ENCODE assay signal across 8 mouse cellular contexts in genomic region chr9:63602043-63602939, GRCm38 (mm10). TPM values are rescaled to one million over a fixed set of nuclear protein-coding genes. Genes with fewer than 3 reads are reported as not detected.
DNase-seq lines count a peak whose midpoint lies in the region; ATAC-seq and TF ChIP-seq lines count a peak whose summit lies in the region.

Gene Iqch (minus strand): TSS chr9:63602493.
Gene Aagab (plus strand): TSS chr9:63602660.

- peak within 1 kb of the TSS; percentile 77 for H3K9ac ChIP-seq in lung, embryonic 16.5 days (ENCODE audit: low read length)

- H3K27ac ChIP-seq in hindbrain, embryonic 10.5 days, result peak within 1 kb of the TSS; percentile 95
- H3K27ac ChIP-seq in lung, embryonic 16.5 days (ENCODE audit: low read length), result no peak within 1 kb of the TSS
- H3K27ac ChIP-seq in thymus, adult 2 months (ENCODE audit: control insufficient read depth, insufficient read depth, low read length), result peak within 1 kb of the TSS; percentile 90

- ATAC-seq in frontal cortex, adult (ENCODE audit: low TSS enrichment), result peak; percentile 97
- ATAC-seq in lung, embryonic 16.5 days (ENCODE audit: low read depth), result peak; percentile 97

- H3K4me3 ChIP-seq in hindbrain, embryonic 10.5 days, result peak within 1 kb of the TSS; percentile 95
- peak within 1 kb of the TSS; percentile 73 for H3K4me3 ChIP-seq in lung, embryonic 16.5 days (ENCODE audit: low read length)
- peak within 1 kb of the TSS; percentile 73 for H3K4me3 ChIP-seq in thymus, adult 2 months (ENCODE audit: control insufficient read depth, insufficient read depth, low read length)

- DNase-seq in Muller cell, postnatal 12 days (ENCODE audit: inconsistent ontology term), result peak; percentile 97
- peak; percentile 96 for DNase-seq in cerebellum, adult 9-10 months
- peak; percentile 97 for DNase-seq in hindbrain, embryonic 10.5 days (ENCODE audit: low spot score)
- DNase-seq in layer of hippocampus, adult 9-11 months, result peak; percentile 97
- DNase-seq in ovary, adult 18-20 months (ENCODE audit: low spot score), result peak; percentile 94
- peak; percentile 99 for DNase-seq in thymus, adult 2 months

- H3K36me3 ChIP-seq in hindbrain, embryonic 10.5 days, result no peaks in the 10 kb centered on the region
- no peaks in the 10 kb centered on the region for H3K36me3 ChIP-seq in lung, embryonic 16.5 days (ENCODE audit: control insufficient read depth, insufficient read depth, low read length)
- H3K36me3 ChIP-seq in thymus, adult 2 months (ENCODE audit: control insufficient read depth, insufficient read depth, low read length), result no peaks in the 10 kb centered on the region

- peak within 1 kb of the TSS; percentile 71 for H3K4me2 ChIP-seq in lung, embryonic 16.5 days (ENCODE audit: low read depth, low read length)

- WGBS in hindbrain, embryonic 10.5 days, result 2% methylated on average over 70 of the region's 70 CpGs
- under 1% methylated on average over 61 of the region's 70 CpGs for WGBS in lung, embryonic 16.5 days
- under 1% methylated on average over 70 of the region's 70 CpGs for WGBS in thymus, adult 2 months

- H3K27me3 ChIP-seq in hindbrain, embryonic 10.5 days (ENCODE audit: insufficient read depth, poor library complexity, severe bottlenecking), result no peaks in the 10 kb centered on the region
- no peaks in the 10 kb centered on the region for H3K27me3 ChIP-seq in lung, embryonic 16.5 days (ENCODE audit: control insufficient read depth, insufficient read depth, low read depth, low read length)
- H3K27me3 ChIP-seq in thymus, adult 2 months (ENCODE audit: control insufficient read depth, insufficient read depth, low read length), result no peaks in the 10 kb centered on the region

- peaks cover 25% of the 10 kb centered on the region for H3K4me1 ChIP-seq in hindbrain, embryonic 10.5 days (replicated peaks)
- peaks cover 15% of the 10 kb centered on the region for H3K4me1 ChIP-seq in lung, embryonic 16.5 days (replicated peaks; ENCODE audit: control insufficient read depth, insufficient read depth, low read length)
- H3K4me1 ChIP-seq in thymus, adult 2 months (replicated peaks; ENCODE audit: control insufficient read depth, insufficient read depth, low read length), result peaks cover 10% of the 10 kb centered on the region

- peak; percentile 97 for TF ChIP-seq POLR2A in thymus, adult 2 months (IDR thresholded peaks at IDR 0.05; ENCODE audit: control insufficient read depth, extremely low read depth, insufficient read depth, low read length, poor library complexity)

- peak; percentile 64; the same call in 1 of the 2 replicates for TF ChIP-seq CTCF in thymus, adult 2 months (IDR thresholded peaks at IDR 0.05; ENCODE audit: borderline replicate concordance, control insufficient read depth, extremely low read depth, insufficient read depth, low read length, poor library complexity)

- no peaks in the 10 kb centered on the region for H3K9me3 ChIP-seq in hindbrain, embryonic 10.5 days
- no peaks in the 10 kb centered on the region for H3K9me3 ChIP-seq in lung, embryonic 16.5 days (ENCODE audit: control insufficient read depth, low read length)

RNA-seq across cellular contexts. Expression of gene Iqch, which starts in this region (rescaled TPM):
- polyA plus RNA-seq in hindbrain, embryonic 10.5 days (2016; fragmentation: Nextera tagmentation; extraction: Ambion mirVana), result 0.07 and 0.13 TPM in 2 replicates
- polyA plus RNA-seq in lung, embryonic 16.5 days (2015; fragmentation: Nextera tagmentation; extraction: Ambion mirVana), result 0.21 and 0.53 TPM in 2 replicates
- 0.08 and 0.16 TPM in 2 replicates for polyA plus RNA-seq in thymus, adult 2 months (2012; rRNA removed)

RNA-seq across cellular contexts. Expression of gene Aagab, which starts in this region (rescaled TPM):
- polyA plus RNA-seq in hindbrain, embryonic 10.5 days (2016; fragmentation: Nextera tagmentation; extraction: Ambion mirVana), result 46.0 and 50.4 TPM in 2 replicates
- 30.1 and 31.1 TPM in 2 replicates for polyA plus RNA-seq in lung, embryonic 16.5 days (2015; fragmentation: Nextera tagmentation; extraction: Ambion mirVana)
- polyA plus RNA-seq in thymus, adult 2 months (2012; rRNA removed), result 39.5 and 46.5 TPM in 2 replicates
